Mouse (Mus musculus) bone marrow, adult 2 months (tissue): ENCODE measurements around the gene Lrrc23.

Experiments used
- CTCF ChIP-seq: fragments of 200-500 bp; IDR thresholded peaks from 2 replicates; pipeline ENCODE4 v1.5.1; 2011; ENCODE audit warnings: low read length, control low read depth; ENCODE audit not compliant: control insufficient read depth, insufficient read depth
- POLR2A ChIP-seq: fragments of 200-500 bp; IDR thresholded peaks from 2 replicates; pipeline ENCODE4 v1.6.1; 2011; ENCODE audit warnings: low read depth, mild to moderate bottlenecking, control low read depth, low read length, borderline replicate concordance; ENCODE audit not compliant: control insufficient read depth

DNA sequence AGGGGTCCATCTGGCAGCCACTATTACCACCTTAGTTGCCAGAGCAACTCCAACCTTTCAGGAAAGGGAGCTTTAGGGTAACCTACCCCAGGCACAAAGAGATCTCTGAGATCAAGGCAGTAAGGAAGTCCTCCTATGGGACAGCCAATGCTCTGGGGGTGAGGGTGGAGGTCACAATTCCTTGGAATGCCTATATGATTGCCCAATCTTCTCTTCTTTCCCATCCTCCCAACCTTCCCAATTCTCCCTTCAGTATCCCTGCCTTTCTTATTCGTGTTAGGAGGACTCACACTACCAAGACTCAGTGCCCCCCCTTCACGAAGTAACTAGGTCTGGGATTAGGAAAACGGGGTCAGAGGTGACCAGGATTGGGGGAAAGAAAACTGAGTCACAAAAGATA lies 24.2 kb downstream of the Lrrc23 start:
- no peak for TF ChIP-seq CTCF
- TF ChIP-seq POLR2A, result no peak
